Mouse (Mus musculus) adrenal gland, postnatal 25 days (tissue): ENCODE measurements at regions not wholly inside any gene's neighbourhood (a gene's known extent, or its start where the extent isn't known, plus 50 kb on each side); places are given as distances from the start of the nearest gene placed in this dataset.
"Not testable (repeated sequence)": the region's sequence is repeated elsewhere in the genome, so short reads cannot be mapped to it uniquely, and the experiment has no call there.

Experiments
- DNase-seq: peaks from one replicate; pipeline ENCODE4 v3.0.0; 2021; ENCODE audit warnings: mixed read lengths

DNA sequence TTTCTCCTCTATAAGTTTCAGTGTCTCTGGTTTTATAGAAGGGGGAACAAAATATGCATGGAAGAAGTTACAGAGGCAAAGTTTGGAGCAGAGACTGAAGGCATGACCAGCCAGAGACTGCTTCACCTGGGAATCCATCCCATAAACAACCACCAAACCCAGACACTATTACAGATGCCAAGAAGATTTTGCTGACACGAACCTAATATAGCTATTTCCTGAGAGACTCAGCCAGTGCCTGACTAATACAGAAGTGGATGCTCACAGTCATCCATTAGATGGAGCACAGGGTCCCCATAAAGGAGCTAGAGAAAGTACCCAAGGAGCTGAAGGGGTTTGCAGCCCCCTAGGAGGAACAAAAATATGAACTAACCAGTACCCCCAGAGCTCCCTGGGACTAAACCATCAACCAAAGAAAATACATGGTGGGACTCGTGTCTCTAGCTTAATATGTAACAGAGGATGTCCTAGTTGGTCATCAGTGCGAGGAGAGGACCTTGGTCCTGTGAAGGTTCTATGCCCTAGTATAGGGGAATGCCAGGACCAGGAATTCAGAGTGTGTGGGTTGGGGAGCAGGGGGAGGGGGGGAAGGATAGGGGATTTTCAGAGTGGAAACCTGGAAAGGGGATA lies 621.2 kb upstream of the Msl3l2 start:
- DNase-seq: not testable (repeated sequence)

DNA sequence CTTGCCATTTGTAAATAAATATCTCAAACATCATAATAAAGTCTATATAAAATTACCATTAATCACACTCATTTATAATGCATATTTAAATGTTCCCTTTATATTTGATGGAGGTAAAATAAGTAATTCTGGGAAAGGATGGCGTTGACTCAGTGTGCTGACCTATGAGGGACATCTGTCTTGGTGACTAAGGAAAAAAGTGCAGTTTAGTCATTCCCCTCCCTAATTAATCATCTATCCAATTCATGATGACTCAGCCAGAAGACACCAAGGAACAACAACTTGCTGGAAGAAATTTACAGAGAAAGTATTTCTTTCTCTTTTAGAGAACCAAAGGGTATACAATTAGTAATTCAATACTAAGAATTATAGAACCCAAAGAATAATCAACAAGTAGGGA lies 584.0 kb upstream of the Msl3l2 start:
- no peak for DNase-seq

DNA sequence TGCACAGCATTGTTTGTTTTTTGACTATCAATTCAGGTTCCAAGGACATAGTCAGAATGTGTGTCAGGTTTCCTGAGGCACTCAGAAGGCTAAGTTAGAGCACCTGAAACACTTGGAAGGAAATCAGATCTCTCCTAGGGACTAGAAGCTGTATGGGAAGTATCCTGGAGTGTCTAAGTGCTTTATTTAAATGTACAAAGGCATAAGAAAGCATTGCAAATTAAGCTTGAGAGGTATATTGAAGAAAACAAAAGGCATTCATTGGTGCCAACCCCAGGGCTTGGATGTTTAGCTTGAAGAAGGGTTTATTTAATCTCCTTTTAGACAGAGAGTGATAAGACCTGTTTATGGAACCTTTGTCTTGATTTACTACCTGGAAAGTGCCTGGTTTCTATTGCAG lies 569.3 kb upstream of the Msl3l2 start:
- no peak for DNase-seq

DNA sequence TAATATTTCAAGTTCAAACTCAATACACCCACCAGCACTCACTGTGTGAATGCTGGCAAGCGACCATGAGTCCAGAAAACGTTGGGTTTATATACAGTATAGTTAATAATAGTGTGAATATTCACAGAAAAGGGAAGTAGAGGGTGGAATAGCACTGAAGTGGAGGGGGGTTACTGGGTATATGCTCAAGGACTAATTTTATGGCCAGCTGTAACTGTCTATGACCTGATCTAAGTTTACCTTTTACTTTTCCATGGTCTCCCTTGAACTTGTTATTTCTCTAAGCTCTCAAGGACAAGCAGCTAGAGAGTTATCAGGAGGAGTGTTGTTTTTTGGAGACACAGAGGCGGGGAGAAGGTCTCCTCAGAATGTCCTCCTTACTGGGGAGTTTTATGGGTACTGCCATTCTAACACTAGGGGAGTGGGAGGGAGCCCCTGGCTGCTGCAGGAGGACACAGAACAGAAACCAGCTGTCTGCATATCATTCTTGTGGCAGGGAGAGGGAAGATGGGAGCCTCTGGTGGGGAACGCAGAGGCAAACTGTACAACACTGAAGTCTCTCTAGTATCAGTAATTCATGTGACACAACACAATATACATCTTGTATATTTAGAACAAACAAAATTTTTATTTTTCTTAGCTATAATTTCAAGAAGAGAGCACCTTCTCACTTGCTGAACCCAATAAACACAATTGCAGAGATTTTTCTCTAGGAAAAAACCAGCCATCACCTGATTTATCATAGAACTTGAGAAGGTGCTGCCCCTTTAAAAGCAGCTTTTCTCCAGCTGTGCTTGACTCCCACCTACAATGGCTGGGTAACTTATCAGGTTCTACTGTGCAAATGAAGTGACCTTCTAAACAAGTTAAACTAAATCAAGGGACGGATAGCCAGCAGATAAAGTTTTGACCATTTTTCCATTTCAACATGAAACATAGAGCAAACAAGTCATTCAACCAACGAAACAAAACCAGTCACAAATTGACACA lies 560.0 kb upstream of the Msl3l2 start:
- DNase-seq: no peak

DNA sequence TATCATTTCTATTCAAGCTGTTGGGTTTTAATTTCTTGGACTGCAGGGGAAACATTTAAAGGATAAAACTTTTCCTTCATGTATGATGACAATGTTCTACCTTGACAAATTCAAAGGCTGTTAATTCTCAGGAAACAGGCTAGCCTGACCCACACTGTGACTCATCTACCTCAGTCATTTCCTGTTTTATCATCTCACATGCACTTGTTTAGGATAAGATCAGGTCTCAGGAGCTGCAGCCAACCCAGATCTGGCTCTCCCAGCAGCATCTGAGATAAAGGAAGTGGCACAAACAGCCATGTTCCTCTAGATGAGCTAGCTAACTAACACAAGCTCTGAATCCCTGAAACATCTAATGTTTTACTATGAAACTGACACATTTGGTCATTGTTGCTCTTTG lies 541.8 kb upstream of the Msl3l2 start:
- no peak for DNase-seq

DNA sequence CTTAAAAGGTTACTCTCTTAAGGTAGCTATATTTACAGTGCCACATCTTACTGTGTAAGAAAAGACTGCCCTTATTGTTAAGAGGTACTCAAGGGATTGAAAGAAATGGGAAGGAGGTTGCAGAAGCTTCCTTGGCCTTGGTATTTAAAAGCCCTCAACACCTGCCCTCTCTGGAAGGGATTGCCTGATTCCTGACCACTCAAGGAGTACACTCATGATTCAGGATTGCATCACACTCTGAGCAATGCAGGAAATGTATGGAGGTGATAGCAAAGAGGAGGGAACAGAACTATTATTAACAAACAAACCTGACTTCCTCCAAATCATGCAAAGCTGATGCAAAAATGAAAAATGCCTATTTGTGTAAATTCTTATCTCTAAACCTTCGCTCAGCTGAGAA lies 534.0 kb upstream of the Msl3l2 start:
- no peak for DNase-seq

DNA sequence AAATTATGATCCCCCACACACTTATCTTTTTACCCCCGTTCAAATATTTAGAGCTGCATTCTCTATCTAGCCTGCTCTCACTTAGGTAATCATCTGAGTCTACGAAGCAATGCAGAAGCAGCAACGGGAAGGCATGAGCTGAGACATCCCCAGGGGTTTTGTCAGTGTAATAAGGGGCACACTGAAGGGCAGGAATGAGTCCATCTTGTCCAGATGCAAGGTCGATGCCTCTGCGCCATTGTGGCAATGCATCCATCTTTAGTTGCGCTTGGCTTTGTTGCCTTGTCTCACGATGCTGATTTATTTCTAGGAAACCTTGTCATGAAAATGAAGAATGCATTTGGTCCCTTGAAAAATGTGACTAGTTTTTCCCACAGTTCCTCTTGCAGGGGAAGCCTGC lies 515.7 kb upstream of the Msl3l2 start:
- DNase-seq: peak; percentile 7

DNA sequence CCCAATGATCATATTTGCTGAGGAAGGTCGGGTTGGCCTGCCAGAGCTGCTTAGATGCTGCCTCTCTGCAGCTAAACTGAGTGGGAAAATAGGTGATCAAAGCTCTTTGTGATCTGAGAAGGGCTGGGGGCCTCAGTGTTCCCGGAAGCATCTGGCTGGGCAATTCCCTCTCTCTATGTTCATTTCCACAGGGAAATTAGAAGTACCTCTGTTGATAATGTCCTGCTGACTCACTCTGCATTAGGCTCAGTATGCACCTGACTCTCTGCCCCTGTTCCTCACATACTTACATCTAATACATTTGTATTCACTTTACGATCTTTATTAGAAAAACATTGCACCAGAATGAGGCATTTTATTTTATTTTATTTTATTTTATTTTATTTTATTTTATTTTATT lies 514.8 kb upstream of the Msl3l2 start:
- DNase-seq: no peak

DNA sequence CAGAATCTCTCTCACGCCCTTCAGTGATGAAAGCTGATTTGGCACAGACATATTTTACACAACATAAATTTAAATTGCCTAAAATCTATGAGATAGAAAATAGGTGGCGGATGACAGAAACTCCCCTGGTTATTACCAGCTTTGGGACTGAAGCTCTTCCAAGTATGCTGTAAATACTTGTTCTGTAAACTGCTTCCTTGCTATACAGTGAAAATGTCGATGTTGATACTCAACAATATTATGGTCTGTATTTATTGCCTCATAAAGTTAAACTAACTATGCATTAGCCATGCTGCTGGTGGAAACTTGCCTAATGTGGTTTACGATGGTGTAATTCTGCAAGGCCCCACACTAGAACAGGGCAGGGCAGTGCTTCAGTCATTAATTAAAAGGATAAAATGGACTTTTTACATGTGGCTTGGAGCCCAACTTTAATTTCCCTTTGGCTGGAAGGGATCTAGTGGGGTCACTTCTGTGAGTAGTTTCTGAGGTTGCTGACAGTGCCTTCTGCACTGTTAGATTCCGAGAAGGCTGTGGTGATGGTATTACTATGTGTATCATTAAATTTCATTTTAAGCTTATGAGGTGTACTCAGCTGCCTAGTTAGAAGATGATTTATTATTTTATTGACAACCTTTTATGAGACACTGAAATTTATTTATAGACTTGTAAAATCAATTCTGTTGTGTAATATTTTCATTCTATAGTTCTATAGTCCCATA lies 482.0 kb upstream of the Msl3l2 start:
- no peak for DNase-seq

DNA sequence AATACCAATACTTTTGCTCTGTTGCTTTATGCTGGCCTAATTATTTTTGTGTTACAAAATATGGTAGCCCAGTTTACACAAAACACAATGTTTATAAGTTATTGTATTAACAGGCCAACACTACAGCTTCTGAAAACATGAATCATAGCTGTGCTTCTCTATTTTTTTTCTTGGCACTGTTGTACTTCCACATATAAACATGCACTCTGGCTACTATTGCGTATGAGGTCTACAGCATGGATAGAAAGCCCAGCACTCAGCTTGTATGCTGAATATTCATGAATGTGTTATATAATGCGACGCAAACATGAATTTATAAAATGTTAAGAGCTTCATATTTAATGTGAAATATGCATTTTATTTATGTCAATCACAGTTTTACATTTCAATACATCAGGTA lies 465.4 kb upstream of the Msl3l2 start:
- DNase-seq: no peak
